Mouse (Mus musculus): Measurements from ENCODE around the gene Nme3. TPM values are rescaled to one million over a fixed set of nuclear protein-coding genes. Genes with fewer than 3 reads are reported as not detected.

Nme3 gene
- polyA plus RNA-seq, 1 experiment from 2014 or later = 57.1 TPM

GRCm38 (mm10) chr17:24874989-24875388, 21.3 kb upstream of the Nme3 start:
- Histone ChIP-seq H3K4me3 (ENCODE audit: low read depth, low read length) (no peak overlapping the region), H3K27me3 (ENCODE audit: control insufficient read depth, insufficient read depth, low read length) (no peaks in the 10 kb centered on the region), H3K4me2 (ENCODE audit: low read depth) (no peak overlapping the region), H3K9ac (ENCODE audit: low read length) (no peak overlapping the region), H3K4me1 (ENCODE audit: control insufficient read depth, insufficient read depth, low read length) (no peaks in the 10 kb centered on the region), H3K9me3 (ENCODE audit: control insufficient read depth, low read length) (no peaks in the 10 kb centered on the region), H3K27ac (ENCODE audit: low read depth, low read length) (no peak overlapping the region), H3K36me3 (ENCODE audit: control insufficient read depth, insufficient read depth, low read length) (no peaks in the 10 kb centered on the region)
- no peak for ATAC-seq (ENCODE audit: insufficient read depth, low FRiP score, low TSS enrichment)
- 89% methylated on average over 8 of the region's 8 CpGs for WGBS
- DNase-seq (ENCODE audit: low spot score) = no peak

DNA sequence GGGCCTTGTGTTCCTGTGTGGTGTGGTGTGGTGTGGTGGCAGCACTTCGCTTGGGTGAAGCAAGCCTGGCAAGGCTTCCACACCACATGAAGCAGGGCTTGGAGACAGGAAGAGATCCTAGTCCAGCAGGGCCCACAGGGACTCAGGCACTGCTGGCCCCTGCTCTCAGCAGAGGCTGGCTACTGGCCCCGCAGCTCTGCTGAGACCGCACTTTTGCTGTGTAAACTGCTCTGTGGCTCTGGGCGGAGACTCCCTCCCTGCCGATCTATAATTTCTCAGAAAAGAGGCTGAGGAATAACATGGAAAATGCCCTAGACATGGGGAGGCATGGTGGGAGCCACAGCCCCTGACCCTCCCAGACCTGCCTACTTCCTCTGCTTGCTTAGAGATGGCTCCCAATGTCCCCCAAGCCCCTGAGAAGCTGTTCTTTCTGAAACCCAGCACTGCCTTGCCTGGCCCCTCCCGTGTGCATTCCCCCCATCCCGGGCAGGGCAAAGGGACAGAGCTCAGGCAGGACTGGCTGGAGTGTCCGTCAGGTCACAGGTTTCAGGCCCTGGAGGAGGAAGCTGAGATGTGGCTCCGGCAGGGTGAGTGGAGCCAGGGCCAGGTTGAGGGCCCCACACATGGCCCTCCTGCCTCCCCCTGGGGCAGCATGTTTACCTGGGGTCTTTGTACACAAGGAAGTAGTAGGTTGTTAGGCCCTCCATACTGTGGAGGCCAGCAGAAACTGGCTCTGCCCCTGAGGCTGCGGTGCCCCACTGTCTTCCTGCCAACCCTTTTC, 18.8 kb upstream of the Nme3 start:
- H3K9me3 ChIP-seq (ENCODE audit: control insufficient read depth, low read length) = no peaks in the 10 kb centered on the region
- no peak overlapping the region for H3K4me2 ChIP-seq (ENCODE audit: low read depth)
- H3K9ac ChIP-seq (ENCODE audit: low read length) = peak overlapping the region; percentile 18; the same call in 1 of the 2 replicates
- no peaks in the 10 kb centered on the region for H3K27me3 ChIP-seq (ENCODE audit: control insufficient read depth, insufficient read depth, low read length)
- H3K27ac ChIP-seq (ENCODE audit: low read depth, low read length) = no peak overlapping the region
- H3K4me3 ChIP-seq (ENCODE audit: low read depth, low read length) = no peak overlapping the region
- ATAC-seq (ENCODE audit: insufficient read depth, low FRiP score, low TSS enrichment) = no peak
- H3K4me1 ChIP-seq (ENCODE audit: control insufficient read depth, insufficient read depth, low read length) = no peaks in the 10 kb centered on the region
- WGBS = 62% methylated on average over 10 of the region's 10 CpGs
- H3K36me3 ChIP-seq (ENCODE audit: control insufficient read depth, insufficient read depth, low read length) = no peaks in the 10 kb centered on the region
- DNase-seq (ENCODE audit: low spot score) = no peak

DNA sequence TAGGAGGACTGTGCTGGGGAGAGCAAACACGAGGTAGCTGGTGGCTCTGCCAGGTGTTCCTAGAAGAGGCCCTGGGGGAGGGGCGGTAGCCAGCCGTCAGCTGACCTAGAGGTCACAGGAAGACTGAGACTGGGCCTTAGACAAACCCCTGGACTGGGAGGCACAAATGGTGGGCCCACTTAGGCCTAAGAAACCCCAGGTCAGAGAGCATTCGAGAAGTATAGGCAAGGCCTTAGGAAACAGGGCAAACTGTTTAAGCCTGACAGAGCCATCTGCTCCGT, 18.2 kb upstream of the Nme3 start:
- peaks cover 2% of the 10 kb centered on the region; the same call in 1 of the 2 replicates for H3K36me3 ChIP-seq (ENCODE audit: control insufficient read depth, insufficient read depth, low read length)
- no peaks in the 10 kb centered on the region for H3K9me3 ChIP-seq (ENCODE audit: control insufficient read depth, low read length)
- DNase-seq (ENCODE audit: low spot score) = no peak
- no peak for ATAC-seq (ENCODE audit: insufficient read depth, low FRiP score, low TSS enrichment)
- H3K4me3 ChIP-seq (ENCODE audit: low read depth, low read length) = no peak overlapping the region
- H3K27me3 ChIP-seq (ENCODE audit: control insufficient read depth, insufficient read depth, low read length) = no peaks in the 10 kb centered on the region
- no peak overlapping the region for H3K4me2 ChIP-seq (ENCODE audit: low read depth)
- no peaks in the 10 kb centered on the region for H3K4me1 ChIP-seq (ENCODE audit: control insufficient read depth, insufficient read depth, low read length)
- H3K27ac ChIP-seq (ENCODE audit: low read depth, low read length) = no peak overlapping the region
- no peak overlapping the region for H3K9ac ChIP-seq (ENCODE audit: low read length)
- WGBS = 45% methylated on average over 5 of the region's 5 CpGs

DNA sequence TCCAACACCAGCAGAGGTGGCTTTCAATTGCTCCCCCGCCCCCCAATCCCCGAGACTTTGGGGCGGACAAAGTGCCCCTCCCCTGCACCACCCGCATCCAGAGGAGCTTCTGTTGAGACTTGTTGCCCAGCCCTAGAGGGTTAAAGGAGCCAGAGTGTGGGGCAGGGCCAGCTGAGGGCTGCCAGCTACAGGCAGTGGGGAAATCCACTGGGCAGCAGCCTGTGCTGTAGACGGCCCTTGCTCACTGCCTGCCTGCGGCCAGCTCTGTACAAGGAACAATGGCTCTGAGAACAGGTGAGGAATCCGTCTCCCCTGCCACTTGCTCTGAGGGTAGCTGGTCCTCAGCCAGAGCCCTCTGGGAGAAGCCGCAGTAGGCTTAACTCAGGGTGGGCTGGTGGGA, 17.8 kb upstream of the Nme3 start:
- Histone ChIP-seq H3K27ac (ENCODE audit: low read depth, low read length) (no peak overlapping the region), H3K4me2 (ENCODE audit: low read depth) (no peak overlapping the region), H3K27me3 (ENCODE audit: control insufficient read depth, insufficient read depth, low read length) (no peaks in the 10 kb centered on the region), H3K9ac (ENCODE audit: low read length) (no peak overlapping the region), H3K4me1 (ENCODE audit: control insufficient read depth, insufficient read depth, low read length) (no peaks in the 10 kb centered on the region), H3K4me3 (ENCODE audit: low read depth, low read length) (no peak overlapping the region), H3K36me3 (ENCODE audit: control insufficient read depth, insufficient read depth, low read length) (peaks cover 6% of the 10 kb centered on the region; the same call in 1 of the 2 replicates), H3K9me3 (ENCODE audit: control insufficient read depth, low read length) (no peaks in the 10 kb centered on the region)
- ATAC-seq (ENCODE audit: insufficient read depth, low FRiP score, low TSS enrichment) = no peak
- DNase-seq (ENCODE audit: low spot score) = no peak
- WGBS = 71% methylated on average over 8 of the region's 8 CpGs

GRCm38 (mm10) chr17:24881738-24882440, 14.4 kb upstream of the Nme3 start:
- no peak overlapping the region for H3K27ac ChIP-seq (ENCODE audit: low read depth, low read length)
- DNase-seq (ENCODE audit: low spot score) = peak; percentile 57

DNA sequence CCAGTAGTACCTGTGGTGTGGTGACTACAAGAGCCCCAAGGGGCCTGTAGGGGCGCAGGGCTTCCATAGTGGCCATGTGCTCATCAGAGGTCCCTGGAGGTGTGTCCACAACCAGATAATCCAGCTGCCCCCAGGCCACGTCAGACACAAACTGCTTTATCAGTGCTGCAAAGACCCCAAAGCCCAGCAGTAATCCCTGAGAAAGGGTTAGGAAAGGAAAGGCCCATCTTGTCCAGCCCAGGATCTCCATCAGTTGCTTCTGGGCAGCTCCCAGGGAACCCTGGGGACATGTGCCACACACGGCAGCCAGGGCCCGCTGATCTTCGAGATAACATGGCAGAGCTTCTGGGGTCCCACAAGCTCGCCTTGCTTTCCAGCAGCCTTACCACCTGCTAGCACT, 11.9 kb upstream of the Nme3 start:
- Histone ChIP-seq H3K36me3 (ENCODE audit: control insufficient read depth, insufficient read depth, low read length) (peaks cover 6% of the 10 kb centered on the region; the same call in 1 of the 2 replicates), H3K27me3 (ENCODE audit: control insufficient read depth, insufficient read depth, low read length) (no peaks in the 10 kb centered on the region), H3K4me1 (ENCODE audit: control insufficient read depth, insufficient read depth, low read length) (peaks cover 14% of the 10 kb centered on the region), H3K27ac (ENCODE audit: low read depth, low read length) (no peak overlapping the region), H3K4me2 (ENCODE audit: low read depth) (no peak overlapping the region), H3K4me3 (ENCODE audit: low read depth, low read length) (no peak overlapping the region), H3K9ac (ENCODE audit: low read length) (no peak overlapping the region), H3K9me3 (ENCODE audit: control insufficient read depth, low read length) (no peaks in the 10 kb centered on the region)
- WGBS = 90% methylated on average over 6 of the region's 6 CpGs
- DNase-seq (ENCODE audit: low spot score) (no peak), ATAC-seq (ENCODE audit: insufficient read depth, low FRiP score, low TSS enrichment) (no peak)

More at GRCm38 (mm10) chr17:24881738-24882440, 14.4 kb upstream of the Nme3 start:
- no peaks in the 10 kb centered on the region for H3K9me3 ChIP-seq (ENCODE audit: control insufficient read depth, low read length)
- H3K9ac ChIP-seq (ENCODE audit: low read length) = no peak overlapping the region
- no peak for ATAC-seq (ENCODE audit: insufficient read depth, low FRiP score, low TSS enrichment)
- H3K27me3 ChIP-seq (ENCODE audit: control insufficient read depth, insufficient read depth, low read length) = no peaks in the 10 kb centered on the region
- WGBS = 46% methylated on average over 7 of the region's 7 CpGs
- no peak overlapping the region for H3K4me2 ChIP-seq (ENCODE audit: low read depth)
- H3K4me3 ChIP-seq (ENCODE audit: low read depth, low read length) = no peak overlapping the region
- peaks cover 6% of the 10 kb centered on the region; the same call in 1 of the 2 replicates for H3K36me3 ChIP-seq (ENCODE audit: control insufficient read depth, insufficient read depth, low read length)
- peaks cover 6% of the 10 kb centered on the region for H3K4me1 ChIP-seq (ENCODE audit: control insufficient read depth, insufficient read depth, low read length)

GRCm38 (mm10) chr17:24885356-24886133, 10.8 kb upstream of the Nme3 start:
- Histone ChIP-seq H3K27me3 (ENCODE audit: control insufficient read depth, insufficient read depth, low read length) (no peaks in the 10 kb centered on the region), H3K9me3 (ENCODE audit: control insufficient read depth, low read length) (no peaks in the 10 kb centered on the region), H3K4me3 (ENCODE audit: low read depth, low read length) (peak overlapping the region; percentile 64), H3K4me2 (ENCODE audit: low read depth) (peak overlapping the region; percentile 86), H3K27ac (ENCODE audit: low read depth, low read length) (no peak overlapping the region), H3K4me1 (ENCODE audit: control insufficient read depth, insufficient read depth, low read length) (peaks cover 14% of the 10 kb centered on the region), H3K36me3 (ENCODE audit: control insufficient read depth, insufficient read depth, low read length) (peaks cover 7% of the 10 kb centered on the region), H3K9ac (ENCODE audit: low read length) (peak overlapping the region; percentile 61)
- no peak for ATAC-seq (ENCODE audit: insufficient read depth, low FRiP score, low TSS enrichment)
- WGBS = 24% methylated on average over 22 of the region's 22 CpGs
- DNase-seq (ENCODE audit: low spot score) = no peak

- Histone ChIP-seq H3K27me3 (ENCODE audit: control insufficient read depth, insufficient read depth, low read length) (no peaks in the 10 kb centered on the region), H3K4me3 (ENCODE audit: low read depth, low read length) (peak within 1 kb of the TSS; percentile 88), H3K4me1 (ENCODE audit: control insufficient read depth, insufficient read depth, low read length) (peaks cover 14% of the 10 kb centered on the region), H3K9me3 (ENCODE audit: control insufficient read depth, low read length) (no peaks in the 10 kb centered on the region), H3K9ac (ENCODE audit: low read length) (peak within 1 kb of the TSS; percentile 87), H3K36me3 (ENCODE audit: control insufficient read depth, insufficient read depth, low read length) (peaks cover 11% of the 10 kb centered on the region), H3K27ac (ENCODE audit: low read depth, low read length) (0 out of 2 replicates have a peak within 1 kb of the TSS, but pooled peaks have one; percentile 34), H3K4me2 (ENCODE audit: low read depth) (peak within 1 kb of the TSS; percentile 92)
- peak; percentile 94 for ATAC-seq (ENCODE audit: insufficient read depth, low FRiP score, low TSS enrichment)
- DNase-seq (ENCODE audit: low spot score) = peak; percentile 96
- WGBS = under 1% methylated on average over 62 of the region's 69 CpGs
Observed at GRCm38 (mm10) chr17:24886134-24886931, 10.0 kb upstream of the Nme3 start, which contains the start of the genes Nubp2 and Spsb3. TSS of gene Nubp2 (minus strand) at chr17:24886349. TSS of gene Spsb3 (plus strand) at chr17:24886643.
